Mouse (Mus musculus) lung, embryonic 15.5 days (tissue): ENCODE results near the gene Cmtm7. TPM values are rescaled to one million over a fixed set of nuclear protein-coding genes. Genes with fewer than 3 reads are reported as not detected.

Experiments
- ATAC-seq: fragments of 200-750 bp; cut with Nextera tagmentation; 2 replicates; pipeline ENCODE4 v1.8.0; 2017; ENCODE audit warnings: moderate number of reproducible peaks, borderline replicate concordance; ENCODE audit not compliant: low FRiP score, low TSS enrichment; ENCODE audit errors: extremely low read depth
- H3K27ac ChIP-seq: fragments of 300-500 bp; sonication (generic); 2 replicates; pipeline ENCODE4 v1.5.1; 2015; ENCODE audit warnings: moderate library complexity, mild to moderate bottlenecking, inconsistent platforms
- H3K27me3 ChIP-seq: fragments of 300-500 bp; sonication (generic); 2 replicates; pipeline ENCODE4 v1.6.1; 2015; ENCODE audit warnings: inconsistent platforms
- H3K36me3 ChIP-seq: fragments of 300-500 bp; sonication (generic); 2 replicates; pipeline ENCODE4 v1.6.1; 2015; ENCODE audit warnings: inconsistent platforms
- H3K4me1 ChIP-seq: fragments of 300-500 bp; sonication (generic); 2 replicates; pipeline ENCODE4 v1.6.1; 2015; ENCODE audit warnings: inconsistent platforms
- H3K4me2 ChIP-seq: fragments of 300-500 bp; sonication (generic); 2 replicates; pipeline ENCODE4 v1.6.1; 2015; ENCODE audit warnings: inconsistent platforms, mild to moderate bottlenecking, moderate library complexity
- H3K4me3 ChIP-seq: fragments of 300-500 bp; sonication (generic); 2 replicates; pipeline ENCODE4 v1.5.1; 2015; ENCODE audit warnings: mild to moderate bottlenecking, inconsistent platforms
- H3K9ac ChIP-seq: fragments of 300-500 bp; sonication (generic); 2 replicates; pipeline ENCODE4 v1.6.1; 2015; ENCODE audit warnings: inconsistent platforms
- H3K9me3 ChIP-seq: fragments of 300-500 bp; sonication (generic); 2 replicates; pipeline ENCODE4 v1.6.1; 2016; ENCODE audit warnings: inconsistent platforms
- WGBS: fragments of 180-500 bp; shearing (Covaris S2); methylation state at CpG from one replicate; pipeline ENCODE4 v1.1.7; 2015; 5-methylcytosine and 5-hydroxymethylcytosine counted together
- polyA plus RNA-seq: library from polyadenylated mRNA; unstranded; fragments of >200 nt; fragmentation: Nextera tagmentation; extraction: Ambion mirVana; gene quantifications from 2 replicates; pipeline ENCODE4 v1.2.1, GENCODE M21; 2015

The Cmtm7 gene
- polyA plus RNA-seq, 1 experiment from 2014 or later = 91.3 TPM

DNA sequence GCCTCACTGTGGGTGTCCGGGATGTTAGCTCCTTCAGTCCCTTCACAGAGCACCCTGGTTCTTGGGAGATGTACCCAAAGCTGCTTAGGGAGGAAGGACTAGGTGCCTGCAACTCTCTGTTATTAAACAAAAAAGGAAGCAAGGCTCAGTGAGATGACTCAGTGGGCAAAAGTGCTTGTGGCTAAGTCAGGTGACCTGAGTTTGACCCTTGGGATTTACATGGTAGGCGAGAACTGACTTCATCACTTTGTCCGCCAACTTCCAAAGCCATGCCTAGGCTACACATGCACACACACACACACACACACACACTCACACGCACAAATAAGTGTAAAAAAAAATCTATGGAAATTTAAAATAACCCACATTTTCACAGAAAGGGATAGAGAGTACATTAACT lies 30.3 kb upstream of the Cmtm7 start:
- Histone ChIP-seq H3K4me3 (no peak overlapping the region), H3K36me3 (no peaks in the 10 kb centered on the region), H3K9me3 (no peaks in the 10 kb centered on the region), H3K27ac (no peak overlapping the region), H3K4me1 (peaks cover 22% of the 10 kb centered on the region), H3K4me2 (no peak overlapping the region), H3K9ac (no peak overlapping the region), H3K27me3 (no peaks in the 10 kb centered on the region)
- ATAC-seq = no peak
- WGBS = 78% methylated on average over 4 of the region's 4 CpGs

DNA sequence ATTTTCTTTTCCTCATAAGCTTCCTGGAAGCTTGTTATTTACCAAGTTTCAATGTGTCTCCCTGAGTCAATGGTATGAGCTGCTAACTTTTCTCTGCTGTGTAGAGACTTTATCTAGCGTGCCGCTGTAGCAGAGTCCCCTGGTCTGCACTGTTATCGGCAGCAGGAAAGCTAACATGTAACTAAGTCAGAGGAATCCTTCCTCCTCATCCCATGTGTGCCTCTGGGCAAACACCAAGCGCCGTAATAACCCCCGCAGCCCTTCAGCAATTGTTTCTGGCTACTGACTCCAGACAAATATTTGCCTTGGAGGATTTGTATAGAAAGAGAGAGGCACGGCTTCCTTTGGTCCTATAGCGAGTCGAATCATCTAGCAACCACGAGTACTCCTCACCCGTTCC lies 29.2 kb upstream of the Cmtm7 start:
- 50% methylated on average over 11 of the region's 11 CpGs for WGBS
- H3K9me3 ChIP-seq = no peaks in the 10 kb centered on the region
- H3K27ac ChIP-seq = no peak overlapping the region
- no peak overlapping the region for H3K4me3 ChIP-seq
- H3K4me1 ChIP-seq = peaks cover 28% of the 10 kb centered on the region
- no peaks in the 10 kb centered on the region for H3K27me3 ChIP-seq
- no peak for ATAC-seq
- H3K4me2 ChIP-seq = no peak overlapping the region
- H3K36me3 ChIP-seq = no peaks in the 10 kb centered on the region
- H3K9ac ChIP-seq = no peak overlapping the region

DNA sequence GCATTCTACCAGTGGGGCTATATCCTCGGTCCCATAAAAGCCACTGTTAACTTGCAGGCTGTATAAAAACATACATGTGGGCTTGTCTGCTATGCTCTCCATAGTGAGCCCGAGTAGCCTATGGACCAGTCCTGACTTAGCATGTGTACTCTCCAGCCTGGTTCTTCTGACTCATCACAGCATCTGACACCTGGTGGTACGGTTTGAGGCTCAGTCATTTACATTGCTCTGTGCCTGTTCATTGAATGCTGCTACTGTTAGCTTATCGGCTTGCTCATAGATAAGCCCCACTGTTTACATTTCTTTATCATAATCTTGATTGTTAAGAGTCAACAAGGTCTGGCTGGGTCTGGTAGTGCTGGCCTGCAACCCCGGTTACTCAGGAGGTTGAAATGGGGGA lies 27.0 kb upstream of the Cmtm7 start:
- H3K4me2 ChIP-seq = no peak overlapping the region
- no peak; the same call in 1 of the 2 replicates for ATAC-seq
- no peaks in the 10 kb centered on the region for H3K36me3 ChIP-seq
- peaks cover 41% of the 10 kb centered on the region for H3K4me1 ChIP-seq
- no peaks in the 10 kb centered on the region for H3K9me3 ChIP-seq
- WGBS = 41% methylated on average over 5 of the region's 5 CpGs
- no peaks in the 10 kb centered on the region for H3K27me3 ChIP-seq
- no peak overlapping the region for H3K4me3 ChIP-seq
- no peak overlapping the region for H3K9ac ChIP-seq
- H3K27ac ChIP-seq = no peak overlapping the region

DNA sequence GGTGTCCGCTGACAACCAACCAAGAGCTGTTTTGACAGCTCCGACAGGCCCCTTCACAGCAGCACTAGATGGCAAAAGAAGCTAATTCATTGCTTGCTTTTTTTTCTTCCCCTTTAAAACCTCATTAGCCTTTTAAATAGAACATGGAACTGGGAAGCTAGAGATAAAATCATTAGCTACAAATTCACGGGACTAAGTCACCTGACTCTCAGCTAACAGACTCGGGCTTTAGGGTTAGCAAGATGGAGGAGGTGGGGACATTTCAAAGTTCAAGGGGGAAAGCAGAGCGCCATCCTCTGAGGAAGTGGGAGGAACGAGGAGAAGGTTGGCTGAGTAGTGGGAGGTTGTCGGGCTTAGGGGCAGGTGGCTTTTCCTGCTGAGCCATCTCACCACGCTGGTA lies 25.6 kb upstream of the Cmtm7 start:
- WGBS = 45% methylated on average over 8 of the region's 8 CpGs
- no peak overlapping the region for H3K27ac ChIP-seq
- ATAC-seq = no peak
- H3K4me2 ChIP-seq = no peak overlapping the region
- H3K36me3 ChIP-seq = no peaks in the 10 kb centered on the region
- no peak overlapping the region for H3K4me3 ChIP-seq
- peaks cover 41% of the 10 kb centered on the region for H3K4me1 ChIP-seq
- no peaks in the 10 kb centered on the region for H3K27me3 ChIP-seq
- no peak overlapping the region for H3K9ac ChIP-seq
- H3K9me3 ChIP-seq = no peaks in the 10 kb centered on the region

- H3K36me3 ChIP-seq = no peaks in the 10 kb centered on the region
- H3K9me3 ChIP-seq = no peaks in the 10 kb centered on the region
- no peak overlapping the region for H3K9ac ChIP-seq
- 22% methylated on average over 19 of the region's 19 CpGs for WGBS
- H3K4me1 ChIP-seq = peaks cover 31% of the 10 kb centered on the region
- H3K4me2 ChIP-seq = no peak overlapping the region; the same call in 1 of the 2 replicates
- H3K4me3 ChIP-seq = no peak overlapping the region
- H3K27ac ChIP-seq = no peak overlapping the region
- no peaks in the 10 kb centered on the region for H3K27me3 ChIP-seq
- peak; percentile 68; the same call in 1 of the 2 replicates for ATAC-seq
Measured at GRCm38 (mm10) chr9:114805151-114805671, 23.6 kb upstream of the Cmtm7 start.

- H3K27ac ChIP-seq = no peak overlapping the region
- no peak overlapping the region for H3K4me2 ChIP-seq
- H3K9ac ChIP-seq = no peak overlapping the region
- no peaks in the 10 kb centered on the region for H3K36me3 ChIP-seq
- ATAC-seq = no peak
- peaks cover 29% of the 10 kb centered on the region for H3K4me1 ChIP-seq
- no peak overlapping the region for H3K4me3 ChIP-seq
- H3K27me3 ChIP-seq = no peaks in the 10 kb centered on the region
- WGBS = 83% methylated on average over 1 of the region's 1 CpGs
- no peaks in the 10 kb centered on the region for H3K9me3 ChIP-seq
Measured at GRCm38 (mm10) chr9:114802191-114802590, 20.5 kb upstream of the Cmtm7 start.

GRCm38 (mm10) chr9:114801301-114801700 lies 19.6 kb upstream of the Cmtm7 start:
- no peak overlapping the region for H3K9ac ChIP-seq
- H3K9me3 ChIP-seq = no peaks in the 10 kb centered on the region
- no peaks in the 10 kb centered on the region for H3K36me3 ChIP-seq
- no peak for ATAC-seq
- H3K4me1 ChIP-seq = peaks cover 27% of the 10 kb centered on the region
- 45% methylated on average over 15 of the region's 15 CpGs for WGBS
- H3K4me3 ChIP-seq = no peak overlapping the region
- no peaks in the 10 kb centered on the region for H3K27me3 ChIP-seq
- no peak overlapping the region for H3K4me2 ChIP-seq
- no peak overlapping the region for H3K27ac ChIP-seq

- H3K36me3 ChIP-seq = no peaks in the 10 kb centered on the region; the same call in 1 of the 2 replicates
- no peak overlapping the region for H3K27ac ChIP-seq
- no peak overlapping the region for H3K9ac ChIP-seq
- WGBS = 48% methylated on average over 10 of the region's 10 CpGs
- no peaks in the 10 kb centered on the region for H3K27me3 ChIP-seq
- ATAC-seq = no peak
- peaks cover 10% of the 10 kb centered on the region for H3K4me1 ChIP-seq
- H3K9me3 ChIP-seq = no peaks in the 10 kb centered on the region
- H3K4me3 ChIP-seq = no peak overlapping the region
- H3K4me2 ChIP-seq = no peak overlapping the region
Measured at GRCm38 (mm10) chr9:114799498-114800107, 17.9 kb upstream of the Cmtm7 start.

- H3K27me3 ChIP-seq = no peaks in the 10 kb centered on the region
- no peaks in the 10 kb centered on the region; the same call in 1 of the 2 replicates for H3K36me3 ChIP-seq
- peaks cover 10% of the 10 kb centered on the region; the same call in 1 of the 2 replicates for H3K4me1 ChIP-seq
- 24% methylated on average over 6 of the region's 6 CpGs for WGBS
- H3K4me3 ChIP-seq = no peak overlapping the region
- H3K4me2 ChIP-seq = no peak overlapping the region
- H3K9ac ChIP-seq = no peak overlapping the region
- no peak overlapping the region for H3K27ac ChIP-seq
- no peaks in the 10 kb centered on the region for H3K9me3 ChIP-seq
- ATAC-seq = no peak
Measured at GRCm38 (mm10) chr9:114798845-114799244, 17.2 kb upstream of the Cmtm7 start.

- Histone ChIP-seq H3K36me3 (no peaks in the 10 kb centered on the region; the same call in 1 of the 2 replicates), H3K4me1 (peaks cover 10% of the 10 kb centered on the region; the same call in 1 of the 2 replicates), H3K4me2 (no peak overlapping the region), H3K9me3 (no peaks in the 10 kb centered on the region), H3K27ac (no peak overlapping the region), H3K27me3 (no peaks in the 10 kb centered on the region), H3K9ac (no peak overlapping the region), H3K4me3 (no peak overlapping the region)
- WGBS = 47% methylated on average over 11 of the region's 11 CpGs
- peak; percentile 74; the same call in 1 of the 2 replicates for ATAC-seq
Measured at GRCm38 (mm10) chr9:114797329-114798004, 15.8 kb upstream of the Cmtm7 start.

DNA sequence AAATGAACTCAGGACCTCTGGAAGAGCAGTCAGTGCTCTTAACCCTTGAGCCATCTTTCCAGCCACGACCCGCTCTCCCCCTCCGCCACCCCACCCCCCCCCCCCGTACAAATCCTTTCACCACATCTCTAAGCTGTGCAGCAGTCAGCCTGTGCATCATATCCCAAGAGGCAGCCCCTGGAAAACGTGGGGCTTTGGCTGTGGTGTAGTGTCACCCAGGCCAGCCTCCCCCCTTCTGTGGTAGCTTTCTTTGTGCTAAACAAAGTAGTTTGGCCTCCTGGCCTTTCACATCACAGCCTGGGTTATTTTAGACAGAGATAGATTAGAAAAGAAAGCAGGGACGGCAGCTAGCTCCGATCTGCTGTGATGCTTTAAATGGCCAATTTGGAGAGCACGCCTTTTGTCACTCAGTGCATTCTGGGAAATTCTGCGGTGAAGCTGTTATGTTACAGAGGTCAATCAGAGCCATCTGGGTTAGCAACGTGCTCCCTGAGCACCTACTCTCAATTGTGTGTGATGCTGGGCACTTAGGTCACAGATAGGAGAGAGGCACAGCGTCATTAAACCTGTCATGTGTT lies 14.9 kb upstream of the Cmtm7 start:
- Histone ChIP-seq H3K4me2 (no peak overlapping the region), H3K9ac (no peak overlapping the region), H3K27ac (no peak overlapping the region), H3K4me3 (no peak overlapping the region), H3K27me3 (no peaks in the 10 kb centered on the region), H3K9me3 (no peaks in the 10 kb centered on the region), H3K36me3 (no peaks in the 10 kb centered on the region; the same call in 1 of the 2 replicates), H3K4me1 (peaks cover 10% of the 10 kb centered on the region; the same call in 1 of the 2 replicates)
- WGBS = 28% methylated on average over 11 of the region's 11 CpGs
- no peak for ATAC-seq

GRCm38 (mm10) chr9:114794491-114794890 lies 12.8 kb upstream of the Cmtm7 start:
- Histone ChIP-seq H3K36me3 (no peaks in the 10 kb centered on the region; the same call in 1 of the 2 replicates), H3K27me3 (no peaks in the 10 kb centered on the region), H3K9ac (no peak overlapping the region), H3K4me3 (no peak overlapping the region), H3K9me3 (no peaks in the 10 kb centered on the region), H3K4me1 (peaks cover 10% of the 10 kb centered on the region; the same call in 1 of the 2 replicates), H3K27ac (no peak overlapping the region), H3K4me2 (no peak overlapping the region)
- no peak for ATAC-seq
- 67% methylated on average over 4 of the region's 4 CpGs for WGBS
